Mouse (Mus musculus): ENCODE results near the gene Nt5m. TPM values are rescaled to one million over a fixed set of nuclear protein-coding genes. Genes with fewer than 3 reads are reported as not detected.

Nt5m gene
- polyA plus RNA-seq, 1 experiment = 73.2 TPM

- TF ChIP-seq CTCF (IDR thresholded peaks at IDR 0.05; ENCODE audit: extremely low read depth, insufficient read depth, low read length) (no peak), POLR2A (IDR thresholded peaks at IDR 0.05; ENCODE audit: extremely low read depth, insufficient read depth, low read length) (no peak)
- Histone ChIP-seq H3K4me3 (ENCODE audit: insufficient read depth, low read length) (no peak overlapping the region), H3K4me1 (ENCODE audit: control insufficient read depth, insufficient read depth, low read length) (no peaks in the 10 kb centered on the region), H3K27ac (ENCODE audit: insufficient read depth, low read length) (no peak overlapping the region)
Measured at GRCm38 (mm10) chr11:59913702-59914101, 74.5 kb downstream of the Nt5m start.

GRCm38 (mm10) chr11:59918014-59918413 is 78.8 kb downstream of the Nt5m start:
- Histone ChIP-seq H3K4me3 (ENCODE audit: insufficient read depth, low read length) (no peak overlapping the region), H3K27ac (ENCODE audit: insufficient read depth, low read length) (no peak overlapping the region), H3K4me1 (ENCODE audit: control insufficient read depth, insufficient read depth, low read length) (no peaks in the 10 kb centered on the region)
- TF ChIP-seq CTCF (IDR thresholded peaks at IDR 0.05; ENCODE audit: extremely low read depth, insufficient read depth, low read length) (no peak), POLR2A (IDR thresholded peaks at IDR 0.05; ENCODE audit: extremely low read depth, insufficient read depth, low read length) (no peak)

- Histone ChIP-seq H3K4me3 (ENCODE audit: insufficient read depth, low read length) (no peak overlapping the region), H3K4me1 (ENCODE audit: control insufficient read depth, insufficient read depth, low read length) (no peaks in the 10 kb centered on the region)
- TF ChIP-seq CTCF (IDR thresholded peaks at IDR 0.05; ENCODE audit: extremely low read depth, insufficient read depth, low read length) (no peak), POLR2A (IDR thresholded peaks at IDR 0.05; ENCODE audit: extremely low read depth, insufficient read depth, low read length) (no peak)
Measured at GRCm38 (mm10) chr11:59919401-59919800, 80.2 kb downstream of the Nt5m start.

GRCm38 (mm10) chr11:59920331-59920730 is 81.1 kb downstream of the Nt5m start:
- no peak overlapping the region for H3K4me3 ChIP-seq (ENCODE audit: insufficient read depth, low read length)
- TF ChIP-seq CTCF (IDR thresholded peaks at IDR 0.05; ENCODE audit: extremely low read depth, insufficient read depth, low read length) = no peak
- no peak for TF ChIP-seq POLR2A (IDR thresholded peaks at IDR 0.05; ENCODE audit: extremely low read depth, insufficient read depth, low read length)
- H3K27ac ChIP-seq (ENCODE audit: insufficient read depth, low read length) = no peak overlapping the region
- no peaks in the 10 kb centered on the region for H3K4me1 ChIP-seq (ENCODE audit: control insufficient read depth, insufficient read depth, low read length)

More at GRCm38 (mm10) chr11:59919401-59919800, 80.2 kb downstream of the Nt5m start:
- no peak overlapping the region for H3K27ac ChIP-seq (ENCODE audit: insufficient read depth, low read length)

GRCm38 (mm10) chr11:59921265-59921664 is 82.0 kb downstream of the Nt5m start:
- Histone ChIP-seq H3K27ac (ENCODE audit: insufficient read depth, low read length) (no peak overlapping the region), H3K4me3 (ENCODE audit: insufficient read depth, low read length) (no peak overlapping the region), H3K4me1 (ENCODE audit: control insufficient read depth, insufficient read depth, low read length) (no peaks in the 10 kb centered on the region)
- TF ChIP-seq CTCF (IDR thresholded peaks at IDR 0.05; ENCODE audit: extremely low read depth, insufficient read depth, low read length) (no peak), POLR2A (IDR thresholded peaks at IDR 0.05; ENCODE audit: extremely low read depth, insufficient read depth, low read length) (no peak)

GRCm38 (mm10) chr11:59930031-59930430 is 90.8 kb downstream of the Nt5m start:
- no peak for TF ChIP-seq POLR2A (IDR thresholded peaks at IDR 0.05; ENCODE audit: extremely low read depth, insufficient read depth, low read length)
- TF ChIP-seq CTCF (IDR thresholded peaks at IDR 0.05; ENCODE audit: extremely low read depth, insufficient read depth, low read length) = no peak
- H3K4me1 ChIP-seq (ENCODE audit: control insufficient read depth, insufficient read depth, low read length) = no peaks in the 10 kb centered on the region
- H3K27ac ChIP-seq (ENCODE audit: insufficient read depth, low read length) = no peak overlapping the region
- H3K4me3 ChIP-seq (ENCODE audit: insufficient read depth, low read length) = no peak overlapping the region

Other genes with a start within 250 kb of the Nt5m start
- gene Olfr223, start 246.2 kb upstream of the Nt5m start, polyA plus RNA-seq (2012; rRNA removed) = not detected in 2 replicates
- gene Mprip, start 178.1 kb upstream of the Nt5m start, polyA plus RNA-seq (2012; rRNA removed) = 126 and 128 TPM in 2 replicates
- gene Pld6, start 51.8 kb upstream of the Nt5m start, polyA plus RNA-seq (2012; rRNA removed) = 1.9 and 2.0 TPM in 2 replicates
- gene Flcn, start 29.4 kb upstream of the Nt5m start, polyA plus RNA-seq (2012; rRNA removed) = 51.4 and 51.6 TPM in 2 replicates
- 47.3 and 48.1 TPM in 2 replicates for gene Cops3, start 391 bp downstream of the Nt5m start, polyA plus RNA-seq (2012; rRNA removed)
- gene Med9, start 108.8 kb downstream of the Nt5m start, polyA plus RNA-seq (2012; rRNA removed) = 42.7 and 44.2 TPM in 2 replicates
- gene Rasd1, start 125.5 kb downstream of the Nt5m start, polyA plus RNA-seq (2012; rRNA removed) = 3.7 and 7.9 TPM in 2 replicates
- 7.1 TPM in 2 replicates for gene Pemt, start 207.0 kb downstream of the Nt5m start, polyA plus RNA-seq (2012; rRNA removed)

Data from cortical plate, adult 2 months (tissue).